Mouse (Mus musculus): Measurements from ENCODE around the gene Fryl.

The Fryl gene

DNA sequence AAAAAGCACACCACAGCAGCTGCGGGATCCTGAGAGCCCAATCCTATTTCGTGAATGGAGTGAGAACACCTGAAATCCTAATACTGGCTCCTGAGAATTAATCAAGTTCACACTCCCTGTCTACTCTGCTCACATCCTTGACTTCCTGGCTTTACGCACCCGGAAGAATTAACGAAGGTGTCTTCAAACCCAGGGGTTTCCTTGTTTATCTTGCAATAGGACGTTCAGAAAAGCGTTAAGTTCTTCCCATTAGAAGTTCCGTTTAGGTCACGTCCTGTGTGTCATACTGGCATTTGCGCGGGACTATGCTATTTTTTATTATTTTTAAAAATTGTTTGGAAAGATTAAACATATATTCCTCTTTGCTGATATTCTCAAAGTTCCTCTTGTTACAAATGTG lies 677 bp upstream of the Fryl start:
- no peak for DNase-seq (ENCODE audit: low spot score)

DNA sequence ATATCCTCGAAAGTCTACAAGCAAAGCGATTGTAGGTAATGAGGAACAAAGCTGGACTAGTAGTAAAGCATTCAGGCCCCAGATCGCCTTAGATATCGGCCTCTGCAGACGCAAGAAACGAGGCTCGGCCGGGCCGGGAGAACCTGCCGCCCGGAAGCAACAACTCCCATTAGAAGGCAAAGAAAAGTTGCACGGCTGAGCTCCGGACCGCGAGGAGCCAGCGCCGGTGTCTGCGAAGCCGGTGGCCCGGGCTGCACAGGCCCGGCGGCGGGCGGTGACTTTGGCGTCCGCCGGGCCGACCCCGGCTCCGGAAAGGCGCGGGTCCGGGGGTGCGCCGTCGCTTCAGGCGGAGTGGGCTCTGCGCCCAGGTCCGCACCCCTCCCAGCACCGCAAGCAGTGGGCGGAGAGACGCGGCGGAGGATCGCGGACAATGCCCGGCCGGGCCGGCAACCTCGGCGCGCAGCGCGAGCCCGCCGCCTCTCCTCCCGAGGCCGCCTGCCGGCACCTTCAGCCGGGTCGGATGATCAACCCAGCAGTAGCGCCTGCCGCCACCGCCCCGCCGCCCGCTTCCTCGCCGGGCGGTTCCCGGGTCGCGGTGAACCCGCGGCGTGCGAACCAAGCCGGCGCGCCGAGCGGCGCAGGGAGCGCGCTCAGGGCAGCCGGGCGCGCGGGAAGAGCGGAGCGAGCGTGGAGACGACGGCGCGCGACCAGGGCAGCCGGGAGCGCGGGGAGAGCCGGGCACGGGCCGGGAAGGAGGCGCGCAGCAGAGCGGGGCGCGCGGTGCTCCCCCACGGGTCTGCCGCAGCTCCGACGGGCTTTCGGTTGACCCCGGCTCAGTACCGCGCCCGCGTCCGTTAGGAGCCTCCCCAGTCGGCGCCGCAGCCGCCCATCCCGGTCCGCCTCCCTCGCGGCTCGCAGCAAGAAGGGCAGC lies 833 bp downstream of the Fryl start:
- peak; percentile 59 for DNase-seq (ENCODE audit: low spot score)

DNA sequence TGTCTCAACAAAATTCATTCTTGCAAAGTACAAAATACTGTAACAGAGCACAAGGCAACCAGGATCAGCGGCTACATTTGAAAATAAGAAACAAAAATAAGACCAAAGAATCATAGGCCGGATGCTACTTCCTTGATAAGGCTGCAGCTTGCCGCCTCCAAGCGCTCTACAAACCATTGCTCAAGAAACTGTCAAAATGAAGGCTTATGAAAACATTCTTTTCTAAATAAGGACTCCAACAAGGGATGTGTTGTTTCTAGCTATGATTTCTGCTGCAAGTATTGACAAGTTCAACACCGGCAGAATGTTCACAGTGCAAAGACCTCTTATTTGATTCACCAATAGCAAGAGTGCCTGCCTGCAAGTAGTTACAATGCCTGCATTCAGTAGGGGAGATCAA lies 1.8 kb downstream of the Fryl start:
- peak; percentile 48 for DNase-seq (ENCODE audit: low spot score)

DNA sequence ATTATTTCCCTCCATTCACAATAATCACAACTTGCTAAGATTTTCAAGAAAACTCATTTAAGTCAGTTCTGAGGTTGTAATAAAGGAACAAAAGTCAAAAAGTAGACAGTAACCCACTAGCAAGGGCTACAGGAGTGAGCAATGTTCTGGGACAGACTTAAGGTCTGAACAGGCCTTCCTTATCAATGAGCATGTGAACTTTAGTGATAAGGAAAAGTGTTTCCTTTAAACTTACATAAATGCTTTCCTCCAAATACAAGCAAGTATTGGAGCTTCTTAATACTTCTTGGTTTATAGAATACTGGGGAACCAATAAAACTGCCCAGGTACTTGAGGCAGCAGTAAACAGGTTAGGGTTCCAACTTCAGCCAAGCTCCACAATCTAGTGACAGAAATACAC lies 3.7 kb downstream of the Fryl start:
- DNase-seq (ENCODE audit: low spot score), result no peak

DNA sequence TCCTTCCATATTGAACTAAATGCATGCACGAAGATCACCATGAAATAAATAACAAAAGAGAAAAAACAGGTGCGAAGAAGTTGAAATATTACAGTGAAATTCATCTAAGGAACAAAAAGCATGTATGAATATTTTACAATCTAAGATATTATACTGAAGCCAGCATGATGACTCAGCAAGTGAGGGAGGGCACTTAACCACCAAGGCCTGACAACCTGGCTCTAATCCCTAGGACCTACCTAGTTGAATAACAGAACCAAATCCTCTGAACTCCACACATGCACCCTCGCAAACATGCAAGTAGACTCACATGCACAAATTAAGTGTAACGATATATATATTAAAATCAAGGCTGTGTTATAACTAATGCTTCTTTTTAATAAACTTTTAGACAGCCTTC lies 7.1 kb downstream of the Fryl start:
- no peak for DNase-seq (ENCODE audit: low spot score)

DNA sequence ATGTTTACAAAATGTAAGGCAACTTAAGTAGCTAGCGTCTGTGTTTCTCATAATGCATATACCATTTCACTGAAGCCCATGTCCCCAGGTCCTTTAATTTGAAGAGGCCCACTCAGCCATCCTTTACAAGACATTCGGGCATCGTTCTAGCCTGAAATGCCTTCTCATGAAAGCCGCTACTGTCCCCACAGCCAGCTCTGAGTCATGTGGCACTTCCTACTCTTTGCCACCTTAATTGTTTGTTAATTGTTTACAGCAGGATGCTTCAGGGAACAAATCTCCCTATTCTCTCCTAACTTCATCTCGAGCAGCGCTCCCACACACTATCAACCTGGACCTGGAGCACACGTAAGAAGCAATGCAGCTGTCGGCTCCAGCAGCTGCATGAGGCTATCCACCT lies 8.2 kb downstream of the Fryl start:
- DNase-seq (ENCODE audit: low spot score), result no peak

DNA sequence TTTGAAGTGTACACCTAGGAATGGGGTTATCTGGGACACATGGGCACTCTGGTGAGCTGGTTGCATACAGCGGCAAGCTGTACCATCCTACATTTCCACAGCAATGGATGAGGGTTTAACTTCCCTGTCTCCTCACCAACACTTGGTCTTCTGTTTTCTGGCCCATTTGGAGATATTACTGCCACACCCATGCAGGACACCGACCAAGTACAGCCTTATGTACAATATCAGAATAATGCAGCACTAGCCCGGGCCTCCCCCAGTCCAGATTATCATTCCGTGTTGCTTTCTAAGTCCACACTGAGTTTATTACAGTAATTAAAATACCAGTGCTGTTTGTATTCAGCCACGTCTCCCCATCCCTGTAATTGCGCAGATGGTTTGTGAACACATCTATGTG lies 10.0 kb downstream of the Fryl start:
- DNase-seq (ENCODE audit: low spot score), result no peak

DNA sequence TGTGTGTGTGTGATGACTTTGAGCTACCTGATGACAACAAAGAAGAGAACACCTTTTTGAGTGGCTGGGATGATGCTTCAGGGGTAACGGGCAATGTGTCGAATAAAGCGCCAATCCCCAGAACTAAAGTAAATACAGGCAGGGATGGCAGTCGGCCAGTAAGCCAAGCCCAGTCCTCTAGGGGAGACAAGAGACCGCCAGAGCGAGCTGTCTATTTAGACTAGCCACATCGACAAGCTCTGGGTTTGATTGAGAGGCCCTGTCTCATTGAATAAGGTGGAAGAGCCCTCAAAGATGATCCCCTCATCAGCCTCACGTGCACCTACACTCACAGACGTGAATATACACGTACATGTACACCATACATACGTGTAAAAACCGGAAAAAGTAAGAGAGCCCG lies 12.0 kb downstream of the Fryl start:
- no peak for DNase-seq (ENCODE audit: low spot score)

DNA sequence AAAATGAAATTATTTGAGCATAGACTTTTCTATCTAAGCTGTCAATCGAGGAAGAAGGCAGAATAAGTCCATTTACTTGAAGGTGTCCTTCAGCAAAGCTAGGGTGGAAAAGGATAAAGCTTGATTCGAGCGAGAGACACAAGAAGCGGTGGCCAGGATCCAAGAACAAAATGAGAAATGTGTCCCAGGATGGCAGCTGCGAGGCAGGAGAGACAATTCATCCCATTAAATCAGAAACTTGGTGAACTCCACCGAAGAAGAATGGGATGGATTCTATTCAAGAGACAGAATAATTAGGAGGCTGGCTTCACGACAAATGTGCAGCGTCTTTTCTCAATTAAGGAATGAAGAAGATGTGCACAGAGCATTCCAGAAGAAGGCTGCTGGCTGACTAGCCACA lies 14.5 kb downstream of the Fryl start:
- DNase-seq (ENCODE audit: low spot score), result no peak

DNA sequence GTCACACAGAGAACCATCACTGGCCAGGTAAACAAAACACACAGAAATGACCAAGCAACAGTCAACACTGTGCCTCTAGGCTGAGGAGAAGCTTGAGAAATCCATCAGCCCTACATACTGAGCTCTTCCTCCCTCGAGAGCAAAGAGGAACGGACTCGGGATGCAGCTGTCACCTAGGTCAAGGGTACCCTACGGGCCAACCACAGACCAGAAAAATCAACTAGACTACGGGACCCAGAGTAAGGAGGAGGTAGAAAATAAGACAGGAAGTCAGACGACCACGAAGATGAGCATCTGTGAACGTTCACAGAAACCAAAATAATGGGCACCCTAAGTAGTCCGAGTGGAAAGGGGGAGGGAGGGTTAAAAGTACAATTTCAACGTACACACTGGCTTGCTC lies 15.1 kb downstream of the Fryl start:
- DNase-seq (ENCODE audit: low spot score), result no peak

DNA sequence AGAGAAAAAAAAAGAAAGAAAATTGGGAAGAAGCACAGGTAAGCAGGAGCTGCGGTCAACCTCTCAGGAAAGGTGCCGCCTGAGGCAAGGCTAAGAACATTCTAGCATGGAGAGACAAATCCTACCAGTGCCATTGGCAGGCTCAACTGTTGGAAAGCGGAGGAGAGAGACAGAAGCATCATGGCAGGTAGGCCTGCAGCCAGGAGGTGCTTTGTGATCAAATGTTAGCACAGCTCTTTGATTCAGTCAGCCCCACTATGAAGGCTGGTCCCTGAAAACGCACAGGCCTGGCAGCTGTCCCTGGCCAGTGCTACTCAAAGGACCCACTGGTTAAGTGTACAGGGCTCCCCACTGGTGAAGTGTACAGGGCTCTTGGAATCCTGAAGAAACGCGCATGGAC lies 16.0 kb downstream of the Fryl start:
- no peak for DNase-seq (ENCODE audit: low spot score)

DNA sequence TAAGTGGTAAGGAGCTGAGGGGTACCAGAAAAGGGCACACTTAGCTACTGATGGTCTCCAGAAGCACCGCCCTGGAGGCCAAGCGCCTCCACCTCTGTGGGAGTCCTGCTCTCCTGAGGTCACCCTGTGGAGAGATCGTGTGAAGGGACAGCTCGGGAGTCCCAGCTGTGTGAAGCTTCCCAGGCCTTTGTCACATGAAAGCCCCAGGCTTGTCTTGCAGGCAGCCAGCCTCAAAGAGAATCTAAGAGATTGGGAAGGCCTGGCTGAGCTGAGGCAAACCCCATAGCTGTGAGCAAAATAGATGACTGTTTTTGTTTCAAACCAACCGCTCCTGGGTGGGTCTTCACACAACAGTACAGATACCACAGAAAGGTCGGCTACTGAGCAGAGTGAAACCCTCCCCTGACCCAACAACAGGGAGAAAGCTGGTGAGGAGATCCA lies 19.5 kb downstream of the Fryl start:
- no peak for DNase-seq (ENCODE audit: low spot score)

DNA sequence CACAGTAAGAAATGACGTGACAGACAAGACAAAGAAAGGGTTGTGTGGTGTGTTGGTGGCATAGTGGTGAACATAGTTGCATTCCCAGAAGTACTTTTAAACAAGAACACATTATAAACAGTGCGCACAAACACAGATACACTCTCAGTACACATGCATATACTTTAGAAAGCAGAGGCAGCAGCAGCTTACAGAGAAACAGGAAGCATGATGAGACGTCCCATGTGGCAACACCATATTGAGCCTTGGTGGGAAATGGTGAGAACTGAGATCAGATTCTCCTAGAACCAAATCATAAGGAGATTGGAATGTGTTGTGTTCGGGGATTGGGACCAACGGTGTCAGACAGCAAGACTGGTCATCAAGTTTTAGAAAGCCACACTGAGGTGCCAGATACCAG lies 21.2 kb downstream of the Fryl start:
- no peak for DNase-seq (ENCODE audit: low spot score)

DNA sequence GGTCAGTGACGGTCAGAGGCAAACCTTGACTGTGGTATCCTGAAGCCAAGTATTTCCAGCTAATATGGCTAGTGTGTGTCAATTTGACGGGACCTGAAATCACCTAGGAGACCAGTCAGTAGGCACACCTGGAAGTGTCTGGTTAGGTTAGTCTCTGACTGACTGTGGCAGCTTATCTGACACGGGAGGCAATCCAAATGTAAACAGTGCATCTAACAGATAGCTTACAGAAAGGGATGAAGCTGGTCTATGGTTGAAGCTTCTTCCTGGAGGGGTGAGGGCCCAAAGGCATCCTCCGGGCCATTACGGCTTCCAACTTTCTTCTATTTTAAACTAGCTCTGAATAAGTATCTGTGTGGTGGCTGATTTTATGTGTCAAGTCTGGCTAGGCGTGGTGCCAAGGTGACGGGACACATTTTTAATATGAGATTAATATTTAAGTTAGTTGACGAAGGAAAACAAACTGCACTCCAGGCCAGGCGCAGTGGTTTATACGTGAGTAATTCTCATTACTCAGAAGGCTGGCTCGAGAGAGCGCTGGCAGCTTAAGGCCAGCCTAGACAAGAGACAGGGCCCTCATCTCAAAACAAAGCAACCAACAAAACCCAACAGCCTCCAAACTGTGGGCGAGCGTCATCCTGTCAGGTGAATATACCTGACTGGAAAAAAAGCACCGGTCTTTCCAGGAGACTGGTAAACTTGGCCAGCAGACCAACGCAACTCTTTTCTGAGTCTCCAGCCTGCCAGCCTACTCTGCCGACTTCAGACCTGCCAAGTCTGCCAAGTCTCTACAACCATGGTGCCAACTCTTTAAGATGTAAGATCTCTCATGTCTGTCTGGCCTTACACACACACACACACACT lies 23.2 kb downstream of the Fryl start:
- peak; percentile 23 for DNase-seq (ENCODE audit: low spot score)

DNA sequence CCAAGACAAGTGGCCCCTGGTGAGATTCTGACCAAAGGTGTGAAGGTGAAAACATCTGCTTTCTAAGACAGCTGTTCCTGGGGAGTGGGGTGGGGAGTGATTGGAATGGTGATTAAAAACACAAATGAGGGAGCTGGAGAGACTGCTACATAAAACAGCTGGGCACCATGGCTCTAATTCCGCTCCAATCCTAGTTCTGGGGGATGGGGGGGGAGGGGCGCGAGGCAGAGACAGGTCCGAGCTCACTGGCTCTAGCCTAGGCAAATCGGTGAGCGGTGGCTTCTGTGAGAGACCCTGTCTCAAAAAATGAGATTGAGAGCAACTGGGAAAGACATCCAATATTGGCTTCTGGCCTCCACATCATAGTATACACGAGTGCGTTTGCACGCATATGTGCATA lies 24.2 kb downstream of the Fryl start:
- no peak for DNase-seq (ENCODE audit: low spot score)

DNA sequence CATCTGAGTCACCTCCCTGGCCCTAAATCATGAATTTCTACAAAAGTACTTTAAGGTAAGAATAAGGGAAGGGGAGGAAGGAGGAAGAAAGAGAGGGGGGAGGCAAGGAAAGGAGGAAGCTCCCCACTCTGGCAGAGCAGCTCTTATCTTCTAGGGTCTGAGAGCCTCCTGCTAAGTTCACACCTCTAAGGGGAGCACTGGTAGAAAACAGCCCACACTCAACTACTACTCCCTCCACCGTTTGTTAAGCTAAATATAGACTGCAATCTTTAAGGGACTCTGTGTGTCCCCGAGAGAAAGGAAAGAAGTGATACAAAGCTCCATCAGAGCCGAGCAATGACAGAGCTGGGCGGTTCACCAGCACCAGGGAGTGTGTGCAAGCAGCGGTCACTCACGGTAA lies 24.6 kb downstream of the Fryl start:
- DNase-seq (ENCODE audit: low spot score), result no peak

DNA sequence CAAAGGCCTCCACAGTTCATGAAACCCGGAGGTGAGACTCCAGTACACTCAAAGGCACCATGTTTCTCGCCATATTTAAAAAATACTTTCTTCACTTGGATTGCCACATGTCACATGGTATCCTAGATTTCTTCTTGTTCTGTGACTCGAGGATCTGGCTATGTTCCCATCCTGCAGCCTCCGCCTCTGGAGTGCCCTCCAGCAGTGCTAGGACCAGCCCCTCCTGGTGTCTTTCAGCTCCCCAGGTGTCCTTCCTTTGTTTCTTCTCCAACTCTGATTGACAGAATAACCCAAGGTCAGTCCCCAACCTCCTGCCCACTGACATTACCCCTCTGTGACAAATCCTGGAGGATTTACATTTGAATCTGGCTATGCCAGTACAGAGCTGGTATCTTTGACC lies 26.2 kb downstream of the Fryl start:
- DNase-seq (ENCODE audit: low spot score), result peak; percentile 37

DNA sequence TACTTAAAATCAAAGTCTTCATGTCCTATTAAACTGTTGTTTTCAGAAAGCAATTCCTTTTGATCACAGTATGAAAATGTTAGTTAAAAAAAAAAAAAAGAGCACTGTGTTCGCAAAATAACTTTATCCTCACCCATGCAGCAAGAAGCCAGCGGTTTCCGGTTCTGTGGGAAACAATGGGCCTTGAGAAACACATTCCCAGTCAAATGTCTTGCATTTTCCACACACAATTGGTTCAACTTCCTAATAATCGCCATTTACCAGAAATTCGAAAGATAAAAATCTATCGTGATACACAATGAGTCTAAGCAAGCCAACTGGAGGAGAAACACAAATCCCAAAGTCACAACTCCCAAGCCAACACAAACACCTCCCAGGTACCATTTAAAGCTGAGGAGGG lies 27.0 kb downstream of the Fryl start:
- DNase-seq (ENCODE audit: low spot score), result no peak

DNA sequence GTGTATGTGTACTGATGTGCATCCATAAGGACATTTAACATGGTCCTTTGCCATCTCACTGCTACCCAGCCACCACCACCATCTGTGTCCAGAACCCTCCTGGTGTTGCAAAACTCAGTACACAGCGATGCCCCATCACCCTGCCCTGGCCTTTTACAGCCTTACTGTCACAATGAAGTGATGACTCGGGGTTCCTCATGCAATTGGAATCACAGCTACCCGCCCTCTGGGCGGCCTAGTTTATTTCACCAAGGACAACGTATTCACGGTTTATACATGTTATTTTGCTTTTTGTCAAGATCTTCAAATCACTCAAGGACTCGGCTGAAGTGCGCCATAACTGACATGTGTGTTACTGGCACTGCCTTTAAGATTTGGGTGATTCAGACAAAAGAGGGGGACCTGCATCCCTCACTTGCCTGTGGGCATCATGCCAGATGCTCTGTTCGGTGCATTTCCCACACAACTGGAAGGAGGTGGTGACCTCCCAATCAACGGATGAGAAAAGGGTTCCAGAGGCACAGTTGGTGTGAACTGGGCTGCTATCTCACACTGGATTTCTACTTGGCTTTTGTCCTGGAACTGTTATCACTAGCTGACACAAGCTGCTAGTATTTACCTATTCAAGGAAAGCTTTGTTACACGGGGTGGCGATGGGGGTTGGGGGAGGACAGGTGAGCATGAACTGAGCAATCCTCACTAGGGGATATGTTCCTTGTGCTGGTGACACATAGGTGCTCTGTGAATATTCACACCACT lies 27.9 kb downstream of the Fryl start:
- DNase-seq (ENCODE audit: low spot score), result no peak

DNA sequence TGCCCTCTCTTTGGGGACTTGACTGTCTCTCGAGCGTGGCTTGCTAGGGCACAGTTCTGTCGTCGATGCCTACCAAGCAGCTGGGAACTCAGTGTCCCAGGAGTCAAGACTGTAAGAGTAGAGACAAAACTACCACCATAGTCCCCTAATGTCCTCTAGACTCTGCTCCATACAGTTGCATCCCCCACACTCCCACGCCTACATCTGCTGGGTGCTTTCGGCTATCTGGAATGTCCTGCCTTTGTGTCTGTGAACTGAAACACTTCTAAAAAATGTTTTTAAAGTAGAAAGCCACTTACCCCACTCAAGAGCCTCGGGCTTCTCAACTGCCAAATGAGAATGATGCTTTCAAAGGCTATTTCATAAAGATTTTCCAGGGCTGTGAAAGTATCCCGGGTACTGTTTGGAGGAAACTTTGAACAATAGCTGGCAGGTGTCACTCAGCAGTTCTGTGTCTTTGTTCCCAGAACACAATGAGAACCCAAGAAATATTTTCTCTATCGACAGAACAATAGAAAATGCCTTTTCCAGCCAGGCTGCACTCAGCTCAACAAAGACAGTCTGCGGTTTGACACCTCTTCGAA lies 28.8 kb downstream of the Fryl start:
- DNase-seq (ENCODE audit: low spot score), result no peak

DNA sequence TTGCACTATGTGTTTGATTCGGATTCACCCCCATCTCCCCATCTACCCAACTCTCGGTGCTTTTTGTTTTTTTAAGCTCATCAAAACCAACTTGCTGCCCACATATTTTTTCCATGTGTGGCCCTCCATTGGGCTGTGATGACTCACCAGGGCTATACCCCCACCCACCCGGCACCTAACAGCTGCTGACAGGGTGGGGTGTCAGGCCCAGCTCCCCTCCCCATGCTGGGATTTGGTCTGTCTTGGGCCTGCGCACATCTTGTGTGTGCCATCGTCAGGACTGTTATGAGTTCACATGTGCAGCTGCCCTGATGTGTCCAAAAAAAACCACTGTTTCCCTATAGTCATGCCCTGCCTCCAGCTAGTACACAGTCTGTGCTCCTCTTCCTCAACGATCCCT lies 33.4 kb downstream of the Fryl start:
- DNase-seq (ENCODE audit: low spot score), result no peak

DNA sequence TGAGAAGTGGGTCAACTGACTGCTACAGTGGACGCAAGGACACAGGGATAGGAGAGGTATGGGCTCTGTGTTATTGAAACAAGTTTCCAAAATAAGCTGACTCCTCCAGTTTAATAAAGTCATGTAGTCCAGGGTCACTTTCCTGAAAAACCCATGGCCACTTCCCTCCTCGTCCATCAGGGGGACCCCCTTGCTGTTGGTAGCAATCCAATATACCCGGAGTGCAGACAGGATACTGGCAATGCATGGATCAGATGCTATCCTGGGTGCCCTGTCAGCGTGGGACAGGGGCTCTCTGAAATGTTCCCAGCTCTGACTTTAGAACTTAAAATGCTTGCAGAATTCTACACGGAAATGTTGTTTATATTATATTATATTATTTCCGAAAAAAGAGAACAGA lies 34.0 kb downstream of the Fryl start:
- DNase-seq (ENCODE audit: low spot score), result peak; percentile 23
